Mouse (Mus musculus): Measurements from ENCODE around the gene Gpr85. TPM values are rescaled to one million over a fixed set of nuclear protein-coding genes. Genes with fewer than 3 reads are reported as not detected.

Gene Gpr85
- polyA plus RNA-seq (2016; fragmentation: Nextera tagmentation; extraction: Ambion mirVana), result 38.0 and 41.8 TPM in 2 replicates

GRCm38 (mm10) chr6:13839345-13840054, at the start of gene Gpr85:
Gene Gpr85, minus strand, starts transcription at chr6:13839942.
- 40% methylated on average over 18 of the region's 18 CpGs for WGBS
- peak within 1 kb of the TSS; percentile 95 for H3K27ac ChIP-seq
- peak within 1 kb of the TSS; percentile 66 for H3K4me2 ChIP-seq (replicated peaks)
- no peaks in the 10 kb centered on the region for H3K27me3 ChIP-seq (replicated peaks)
- peak within 1 kb of the TSS; percentile 59 for H3K4me3 ChIP-seq
- H3K36me3 ChIP-seq, result no peaks in the 10 kb centered on the region
- H3K9ac ChIP-seq, result peak within 1 kb of the TSS; percentile 88
- H3K9me3 ChIP-seq, result no peaks in the 10 kb centered on the region
- peak; percentile 13; the same call in 1 of the 2 replicates for ATAC-seq (ENCODE audit: low FRiP score, low read depth)
- H3K4me1 ChIP-seq, result 0 out of 2 replicates have a peak, but pooled peaks cover 10% of the 10 kb centered on the region

GRCm38 (mm10) chr6:13884877-13885592, 45.3 kb upstream of the Gpr85 start:
- WGBS, result 85% methylated on average over 3 of the region's 3 CpGs
- Histone ChIP-seq H3K9me3 (no peaks in the 10 kb centered on the region), H3K27ac (no peak overlapping the region), H3K27me3 (replicated peaks) (no peaks in the 10 kb centered on the region), H3K36me3 (no peaks in the 10 kb centered on the region), H3K4me2 (replicated peaks) (no peak overlapping the region), H3K9ac (no peak overlapping the region), H3K4me1 (no peaks in the 10 kb centered on the region), H3K4me3 (no peak overlapping the region)
- ATAC-seq (ENCODE audit: low FRiP score, low read depth), result no peak

GRCm38 (mm10) chr6:13882919-13883318, 43.2 kb upstream of the Gpr85 start:
- no peaks in the 10 kb centered on the region for H3K4me1 ChIP-seq
- H3K36me3 ChIP-seq, result no peaks in the 10 kb centered on the region
- no peak overlapping the region for H3K27ac ChIP-seq
- ATAC-seq (ENCODE audit: low FRiP score, low read depth), result no peak
- H3K9me3 ChIP-seq, result no peaks in the 10 kb centered on the region
- H3K27me3 ChIP-seq (replicated peaks), result no peaks in the 10 kb centered on the region
- H3K4me3 ChIP-seq, result no peak overlapping the region
- no peak overlapping the region for H3K9ac ChIP-seq
- no peak overlapping the region for H3K4me2 ChIP-seq (replicated peaks)

GRCm38 (mm10) chr6:13873959-13874358, 34.2 kb upstream of the Gpr85 start:
- Histone ChIP-seq H3K4me3 (no peak overlapping the region), H3K4me2 (replicated peaks) (no peak overlapping the region), H3K27ac (no peak overlapping the region), H3K9ac (no peak overlapping the region), H3K27me3 (replicated peaks) (no peaks in the 10 kb centered on the region), H3K36me3 (no peaks in the 10 kb centered on the region), H3K4me1 (no peaks in the 10 kb centered on the region), H3K9me3 (no peaks in the 10 kb centered on the region)
- 90% methylated on average over 2 of the region's 2 CpGs for WGBS
- ATAC-seq (ENCODE audit: low FRiP score, low read depth), result no peak

GRCm38 (mm10) chr6:13872076-13872475, 32.3 kb upstream of the Gpr85 start:
- Histone ChIP-seq H3K9me3 (no peaks in the 10 kb centered on the region), H3K27ac (no peak overlapping the region), H3K4me2 (replicated peaks) (peak overlapping the region; percentile 61), H3K27me3 (replicated peaks) (no peaks in the 10 kb centered on the region), H3K9ac (no peak overlapping the region), H3K4me3 (no peak overlapping the region), H3K36me3 (no peaks in the 10 kb centered on the region), H3K4me1 (no peaks in the 10 kb centered on the region)
- WGBS, result 76% methylated on average over 7 of the region's 7 CpGs
- ATAC-seq (ENCODE audit: low FRiP score, low read depth), result 0 out of 2 replicates have a peak, but pooled peaks have one; percentile 14

GRCm38 (mm10) chr6:13871625-13871958, 31.9 kb upstream of the Gpr85 start:
- H3K36me3 ChIP-seq, result no peaks in the 10 kb centered on the region
- peak; percentile 79 for ATAC-seq (ENCODE audit: low FRiP score, low read depth)
- H3K4me2 ChIP-seq (replicated peaks), result peak overlapping the region; percentile 61
- 3% methylated on average over 7 of the region's 7 CpGs for WGBS
- no peaks in the 10 kb centered on the region for H3K9me3 ChIP-seq
- H3K4me1 ChIP-seq, result no peaks in the 10 kb centered on the region
- H3K27me3 ChIP-seq (replicated peaks), result no peaks in the 10 kb centered on the region
- H3K27ac ChIP-seq, result no peak overlapping the region
- peak overlapping the region; percentile 52 for H3K4me3 ChIP-seq
- peak overlapping the region; percentile 60 for H3K9ac ChIP-seq

- peak; percentile 100 for ATAC-seq (ENCODE audit: low FRiP score, low read depth)
- Histone ChIP-seq H3K27me3 (replicated peaks) (no peaks in the 10 kb centered on the region), H3K9me3 (no peaks in the 10 kb centered on the region), H3K36me3 (no peaks in the 10 kb centered on the region), H3K9ac (peak within 1 kb of the TSS; percentile 60), H3K4me2 (replicated peaks) (peak within 1 kb of the TSS; percentile 61), H3K4me1 (no peaks in the 10 kb centered on the region), H3K4me3 (peak within 1 kb of the TSS; percentile 52), H3K27ac (no peak within 1 kb of the TSS)
- WGBS, result 3% methylated on average over 19 of the region's 19 CpGs
Measured at GRCm38 (mm10) chr6:13870919-13871624, 31.3 kb upstream of the Gpr85 start, which contains the start of gene 2610001J05Rik. Gene 2610001J05Rik, minus strand, starts transcription at chr6:13871518.

- peak overlapping the region; percentile 28 for H3K4me3 ChIP-seq
- no peak overlapping the region for H3K27ac ChIP-seq
- H3K4me2 ChIP-seq (replicated peaks), result peak overlapping the region; percentile 61
- H3K9ac ChIP-seq, result peak overlapping the region; percentile 44; the same call in 1 of the 2 replicates
- H3K4me1 ChIP-seq, result no peaks in the 10 kb centered on the region
- H3K36me3 ChIP-seq, result no peaks in the 10 kb centered on the region
- 34% methylated on average over 12 of the region's 12 CpGs for WGBS
- H3K27me3 ChIP-seq (replicated peaks), result no peaks in the 10 kb centered on the region
- no peak for ATAC-seq (ENCODE audit: low FRiP score, low read depth)
- H3K9me3 ChIP-seq, result no peaks in the 10 kb centered on the region
Measured at GRCm38 (mm10) chr6:13870289-13870741, 30.6 kb upstream of the Gpr85 start.

- no peak overlapping the region for H3K4me3 ChIP-seq
- H3K9ac ChIP-seq, result no peak overlapping the region
- H3K4me2 ChIP-seq (replicated peaks), result no peak overlapping the region
- 92% methylated on average over 1 of the region's 1 CpGs for WGBS
- no peaks in the 10 kb centered on the region for H3K4me1 ChIP-seq
- no peak for ATAC-seq (ENCODE audit: low FRiP score, low read depth)
- no peaks in the 10 kb centered on the region for H3K36me3 ChIP-seq
- H3K27me3 ChIP-seq (replicated peaks), result no peaks in the 10 kb centered on the region
- no peaks in the 10 kb centered on the region for H3K9me3 ChIP-seq
- no peak overlapping the region for H3K27ac ChIP-seq
Measured at GRCm38 (mm10) chr6:13860596-13860995, 20.9 kb upstream of the Gpr85 start.

GRCm38 (mm10) chr6:13859877-13860585, 20.3 kb upstream of the Gpr85 start:
- Histone ChIP-seq H3K9ac (no peak overlapping the region), H3K4me2 (replicated peaks) (no peak overlapping the region), H3K4me3 (no peak overlapping the region), H3K4me1 (no peaks in the 10 kb centered on the region), H3K27me3 (replicated peaks) (no peaks in the 10 kb centered on the region), H3K27ac (no peak overlapping the region), H3K36me3 (no peaks in the 10 kb centered on the region), H3K9me3 (no peaks in the 10 kb centered on the region)
- ATAC-seq (ENCODE audit: low FRiP score, low read depth), result no peak
- WGBS, result 87% methylated on average over 6 of the region's 6 CpGs

GRCm38 (mm10) chr6:13854230-13854629, 14.5 kb upstream of the Gpr85 start:
- H3K9ac ChIP-seq, result no peak overlapping the region
- no peaks in the 10 kb centered on the region for H3K4me1 ChIP-seq
- 22% methylated on average over 11 of the region's 11 CpGs for WGBS
- no peak overlapping the region for H3K4me2 ChIP-seq (replicated peaks)
- H3K9me3 ChIP-seq, result no peaks in the 10 kb centered on the region
- no peak overlapping the region for H3K27ac ChIP-seq
- no peak overlapping the region for H3K4me3 ChIP-seq
- ATAC-seq (ENCODE audit: low FRiP score, low read depth), result no peak
- H3K27me3 ChIP-seq (replicated peaks), result no peaks in the 10 kb centered on the region
- H3K36me3 ChIP-seq, result no peaks in the 10 kb centered on the region

- Histone ChIP-seq H3K4me2 (replicated peaks) (no peak overlapping the region), H3K27ac (no peak overlapping the region), H3K9me3 (no peaks in the 10 kb centered on the region), H3K4me1 (no peaks in the 10 kb centered on the region), H3K27me3 (replicated peaks) (no peaks in the 10 kb centered on the region), H3K36me3 (no peaks in the 10 kb centered on the region), H3K4me3 (no peak overlapping the region), H3K9ac (no peak overlapping the region)
- 77% methylated on average over 4 of the region's 4 CpGs for WGBS
- ATAC-seq (ENCODE audit: low FRiP score, low read depth), result no peak
Measured at GRCm38 (mm10) chr6:13853244-13853643, 13.5 kb upstream of the Gpr85 start.
